Mouse (Mus musculus) ES-CJ7 (cell line): ENCODE data around the gene 2700049A03Rik.

Experiments
- DNase-seq: peaks from one replicate; pipeline ENCODE4 v3.0.0; 2011; ENCODE audit warnings: low read depth, low spot score

The 2700049A03Rik gene

DNA sequence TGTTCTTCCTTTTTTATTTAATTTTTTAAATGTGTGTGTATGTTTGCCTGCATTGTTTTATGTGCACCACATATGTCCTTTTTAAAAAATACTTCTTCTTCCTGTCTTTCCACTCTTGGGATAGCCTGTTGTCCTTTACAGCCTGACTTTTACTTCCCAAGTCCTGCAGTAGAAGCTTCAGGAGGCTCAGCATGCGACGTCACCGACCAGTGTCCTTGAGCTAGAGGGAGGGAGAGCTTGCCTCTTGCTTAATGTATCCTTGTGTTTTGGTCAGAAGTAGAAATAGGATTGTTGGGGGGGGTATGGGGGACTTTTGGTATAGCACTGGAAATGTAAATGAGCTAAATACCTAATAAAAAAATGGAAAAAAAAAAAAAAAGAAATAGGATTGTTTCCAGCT, 47.1 kb downstream of the 2700049A03Rik start:
- no peak for DNase-seq

GRCm38 (mm10) chr12:71184396-71184795, 47.7 kb downstream of the 2700049A03Rik start:
- DNase-seq = no peak

- no peak for DNase-seq
These were observed 56.1 kb downstream of the 2700049A03Rik start for GRCm38 (mm10) chr12:71192705-71193104.

DNA sequence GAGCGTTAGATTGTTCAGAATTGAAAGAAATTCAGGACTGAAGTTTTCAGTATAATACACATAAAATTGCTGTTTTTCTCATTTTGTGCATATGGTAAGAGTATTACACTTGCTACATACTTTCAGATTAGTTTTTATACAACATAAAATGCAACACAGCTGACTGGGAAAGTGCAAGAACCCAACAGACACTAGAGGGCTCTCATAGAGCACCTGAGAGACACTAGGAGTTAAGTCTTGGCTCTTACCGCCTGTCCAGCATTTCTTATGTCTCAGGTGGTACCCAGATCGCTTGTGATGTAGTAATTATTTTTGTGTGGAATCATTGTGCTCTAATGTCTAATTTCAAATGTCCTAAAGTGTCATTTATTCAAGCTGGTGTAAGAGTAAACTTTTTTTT, 61.0 kb downstream of the 2700049A03Rik start:
- peak; percentile 27 for DNase-seq

DNA sequence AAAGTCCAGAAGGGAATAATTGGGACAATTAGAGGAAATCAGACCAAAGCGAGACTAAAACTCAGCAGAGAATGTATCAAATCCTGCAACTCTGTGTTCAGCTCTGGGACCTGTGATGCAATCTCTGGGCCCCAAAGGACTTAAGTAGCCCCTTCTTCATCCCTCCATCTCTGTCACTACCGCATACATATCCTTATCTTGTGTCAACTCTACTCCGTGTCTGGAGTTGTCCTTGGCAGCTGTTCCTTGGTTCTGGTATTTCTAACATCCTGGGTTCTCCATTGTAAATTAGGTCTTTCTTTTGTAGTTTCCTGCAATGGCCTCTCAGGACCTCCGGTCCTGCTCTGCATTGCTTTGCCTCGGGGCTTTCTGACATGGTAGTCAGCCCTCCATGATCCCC, 65.1 kb downstream of the 2700049A03Rik start:
- no peak for DNase-seq

DNA sequence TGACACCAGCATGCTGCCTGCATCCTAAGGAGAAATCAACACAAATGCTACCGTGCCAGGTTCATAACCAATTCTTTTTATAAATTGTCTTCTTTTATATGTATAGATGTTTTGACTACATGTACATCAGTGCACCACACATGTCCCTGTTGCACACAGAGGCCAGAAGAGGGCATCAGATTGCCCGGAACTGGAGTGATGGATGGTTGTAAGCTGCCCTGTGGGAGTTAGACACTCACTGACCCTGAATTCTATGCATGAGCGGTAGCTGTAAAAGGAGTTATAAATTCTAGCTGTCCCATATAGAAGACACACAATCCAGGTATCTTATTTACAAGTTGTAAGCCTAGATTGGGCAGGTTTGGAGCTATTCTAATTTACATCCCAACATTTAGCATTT, 67.7 kb downstream of the 2700049A03Rik start:
- DNase-seq = no peak

DNA sequence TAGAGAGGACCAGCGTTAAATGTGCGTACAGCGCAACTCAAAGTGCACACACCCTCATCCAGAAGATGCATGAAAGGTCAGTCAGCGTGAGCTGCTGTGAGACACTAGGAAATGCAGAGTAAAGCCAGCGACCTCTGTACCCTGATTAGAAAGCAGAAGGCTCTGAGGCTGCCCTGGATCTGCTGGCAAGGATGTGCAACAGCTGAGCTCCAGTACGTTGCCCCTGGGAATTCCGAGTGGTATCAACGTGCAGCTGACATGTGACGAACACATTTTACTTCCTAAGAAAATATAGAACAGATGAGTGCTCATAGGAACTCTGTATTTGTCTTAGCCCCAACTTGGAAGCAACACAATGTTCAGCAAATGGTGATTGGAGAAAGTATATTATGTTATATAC, 80.5 kb downstream of the 2700049A03Rik start:
- DNase-seq = no peak

GRCm38 (mm10) chr12:71217866-71218522, 81.3 kb downstream of the 2700049A03Rik start:
- no peak for DNase-seq

DNA sequence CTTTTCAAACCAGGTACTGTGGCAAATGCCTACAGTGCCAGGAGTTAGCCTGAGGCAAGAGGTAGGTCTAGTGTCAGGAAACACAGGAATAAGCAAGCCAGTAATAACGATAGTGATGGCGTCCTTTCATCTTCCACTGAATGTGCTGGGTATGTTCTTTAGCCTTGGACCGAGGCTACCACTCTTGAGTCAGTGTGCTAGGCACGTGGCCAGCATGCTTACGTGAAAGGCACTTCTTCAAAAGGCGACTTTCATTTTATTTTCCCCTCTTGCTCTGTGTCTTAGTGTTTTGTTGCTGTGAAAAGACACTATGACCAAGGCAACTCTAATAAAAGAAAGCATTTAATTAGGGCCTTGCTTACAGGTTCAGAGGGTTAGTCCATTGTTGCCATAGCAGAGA, 86.1 kb downstream of the 2700049A03Rik start:
- DNase-seq = no peak

GRCm38 (mm10) chr12:71227769-71228168, 91.1 kb downstream of the 2700049A03Rik start:
- DNase-seq = no peak

GRCm38 (mm10) chr12:71228925-71229649, 92.4 kb downstream of the 2700049A03Rik start:
- DNase-seq = no peak

DNA sequence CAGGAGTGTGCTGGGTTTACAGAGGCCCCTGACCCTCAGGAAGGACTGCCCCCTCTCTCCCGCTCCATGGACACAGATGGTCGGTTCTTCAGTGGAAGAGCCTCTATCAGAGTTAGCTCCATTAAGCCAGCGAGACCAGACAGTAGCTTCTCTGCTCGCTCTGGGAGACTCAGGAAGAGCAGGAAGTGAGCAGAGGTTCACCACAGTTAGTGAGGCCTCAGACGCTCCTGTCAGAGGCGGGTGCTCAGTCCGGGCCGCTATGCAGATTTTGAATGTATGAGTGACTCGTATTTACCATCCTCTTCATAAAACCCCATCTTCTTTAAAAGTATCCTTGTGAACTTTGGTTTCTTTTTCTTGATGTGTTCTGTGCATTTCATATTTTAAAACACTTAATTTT, 94.9 kb downstream of the 2700049A03Rik start:
- no peak for DNase-seq

DNA sequence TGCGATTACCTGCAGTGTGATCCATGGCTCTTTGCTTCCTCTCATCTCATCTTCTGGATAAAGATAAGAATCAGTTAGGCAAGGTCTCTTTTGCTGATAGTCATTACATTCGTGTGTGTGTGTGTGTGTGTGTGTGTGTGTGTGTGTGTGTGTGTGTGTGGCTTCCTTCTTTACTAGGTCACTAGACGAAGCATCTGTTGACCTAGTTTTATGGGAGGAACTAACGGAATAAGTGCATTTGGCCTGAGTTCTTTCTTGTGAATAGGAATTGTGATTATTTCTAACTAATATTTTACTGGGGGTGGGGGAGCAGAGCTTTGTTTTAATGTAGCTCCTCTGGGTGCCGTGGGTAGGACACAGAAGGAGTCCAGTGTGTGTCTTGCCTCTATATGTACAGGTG, 96.8 kb downstream of the 2700049A03Rik start:
- DNase-seq = no peak

- peak; percentile 57 for DNase-seq
These were observed 100.4 kb downstream of the 2700049A03Rik start for GRCm38 (mm10) chr12:71237074-71237473.

DNA sequence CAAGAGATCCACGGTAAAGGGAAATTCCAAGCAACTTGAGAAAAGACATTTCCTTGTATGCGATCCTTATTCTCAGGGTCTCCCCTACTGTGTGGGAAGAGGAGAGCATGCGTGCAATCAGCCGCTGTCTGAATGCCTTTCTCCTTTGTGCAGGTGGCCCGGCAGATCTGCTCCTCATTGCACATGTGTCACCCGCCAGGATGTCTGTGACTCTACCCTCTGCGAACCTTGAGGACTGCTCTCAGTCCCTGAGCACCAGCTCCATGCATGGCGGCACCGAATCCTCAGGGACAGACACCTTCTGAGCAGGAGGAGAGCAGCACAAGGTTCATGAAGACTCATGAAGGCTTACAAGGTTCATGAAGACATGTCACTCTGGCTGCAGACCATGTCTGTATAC, 106.1 kb downstream of the 2700049A03Rik start:
- DNase-seq = no peak

- DNase-seq = no peak
These were observed 108.2 kb downstream of the 2700049A03Rik start for GRCm38 (mm10) chr12:71244766-71245390.

GRCm38 (mm10) chr12:71247191-71247590, 110.5 kb downstream of the 2700049A03Rik start:
- DNase-seq = no peak

DNA sequence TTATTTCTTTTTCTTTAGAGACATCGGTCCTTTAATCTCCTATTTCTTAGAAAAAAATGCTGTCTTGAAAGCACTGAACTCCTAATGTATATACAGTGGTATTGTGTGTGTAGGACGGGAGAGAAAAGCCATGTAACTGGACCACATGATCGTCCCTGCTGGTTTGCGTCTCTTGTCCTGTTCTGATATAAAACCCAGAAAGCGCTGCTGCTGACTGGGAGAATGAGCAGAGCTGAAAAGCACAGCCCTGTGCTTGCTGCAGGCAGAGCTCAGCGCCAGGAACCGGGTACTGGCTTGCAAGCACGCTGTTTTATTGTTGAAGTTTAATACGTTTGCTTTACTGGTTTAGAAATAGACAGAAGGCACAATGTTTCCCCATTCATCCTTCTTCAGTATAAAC, 112.7 kb downstream of the 2700049A03Rik start:
- DNase-seq = no peak

DNA sequence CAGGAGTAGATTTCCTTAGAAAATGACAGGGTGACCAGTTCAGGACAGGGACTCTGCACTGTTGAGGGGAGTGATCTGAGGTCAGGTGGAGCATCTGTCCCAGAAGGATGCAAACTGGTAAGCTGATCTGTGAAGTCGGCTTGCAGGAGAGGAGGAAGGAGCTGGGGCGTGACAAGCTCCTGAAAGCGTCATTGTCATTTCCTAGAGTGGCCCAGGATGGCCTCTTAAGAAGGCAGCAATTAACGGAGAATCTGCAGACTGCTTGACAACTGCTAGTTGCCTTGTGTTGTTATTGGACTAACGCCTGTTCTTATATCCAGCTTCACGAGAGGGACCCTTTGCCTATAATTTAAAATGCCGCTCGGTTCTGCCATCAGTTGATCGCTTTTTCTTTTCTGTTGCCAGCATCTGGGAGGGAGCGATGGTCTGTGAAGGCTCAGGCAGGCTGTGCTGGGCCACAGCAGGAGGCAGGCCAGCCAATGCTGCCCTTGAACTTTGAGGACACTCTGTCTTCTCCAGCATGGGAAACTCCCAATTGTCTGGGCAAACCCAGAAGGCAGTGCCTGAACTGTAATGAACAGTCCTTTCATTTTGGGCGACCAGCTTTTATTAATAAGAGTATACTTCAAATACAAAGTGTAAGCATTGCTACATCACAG, 116.0 kb downstream of the 2700049A03Rik start:
- no peak for DNase-seq

DNA sequence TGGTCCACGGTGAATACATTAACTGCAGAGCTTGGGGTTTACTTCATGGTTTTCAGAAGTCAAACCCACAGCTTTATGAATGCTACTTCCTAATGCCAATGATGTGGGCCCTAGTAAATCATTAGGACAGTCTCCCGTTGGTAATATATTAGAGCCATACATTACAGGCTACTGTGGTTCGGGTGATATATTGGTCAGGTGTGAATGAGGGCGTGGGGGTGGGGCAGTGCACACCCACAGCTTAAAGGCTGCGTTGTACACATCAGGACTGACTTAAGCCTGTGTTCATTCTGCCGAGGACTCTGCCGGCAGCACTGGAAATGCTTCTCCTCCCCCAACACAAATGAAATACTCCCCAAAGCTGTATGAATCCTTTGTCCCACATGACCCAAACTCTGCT, 118.1 kb downstream of the 2700049A03Rik start:
- DNase-seq = no peak

DNA sequence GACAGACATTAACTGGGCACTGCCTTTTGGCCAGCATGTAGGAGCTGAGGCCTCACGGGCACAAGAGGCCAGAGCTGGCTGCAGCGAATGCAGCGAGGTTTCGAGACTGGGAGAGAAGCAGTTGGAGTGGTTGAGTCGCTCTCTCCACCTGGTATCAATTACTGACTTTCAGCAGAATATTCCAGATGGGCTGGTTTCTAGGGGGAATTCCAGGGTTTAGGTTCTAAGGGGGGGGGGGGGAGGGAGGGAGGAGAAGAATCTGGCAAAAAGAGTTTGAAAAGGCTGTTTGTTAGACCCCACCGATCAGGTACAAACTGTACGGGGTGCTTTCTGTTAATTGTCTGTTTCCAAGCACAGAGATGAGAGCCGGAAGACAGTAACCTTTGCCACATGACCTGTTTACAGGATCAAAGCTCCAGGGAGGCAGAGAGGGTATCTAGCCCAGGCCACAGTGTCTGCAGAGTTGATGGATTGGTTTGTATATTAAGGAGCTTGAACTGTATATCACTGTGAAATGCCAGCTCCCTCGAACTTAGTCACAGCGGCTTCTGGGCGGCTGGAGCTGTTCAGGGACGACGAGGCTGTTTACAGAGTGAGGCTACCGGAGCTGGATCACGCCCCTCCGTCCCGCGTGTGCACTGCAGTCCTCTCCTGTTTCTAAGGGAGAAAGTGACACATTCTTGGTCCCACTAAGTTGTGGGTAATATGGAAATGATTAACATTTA, 121.7 kb downstream of the 2700049A03Rik start:
- DNase-seq = no peak

GRCm38 (mm10) chr12:71264211-71264610, 127.6 kb downstream of the 2700049A03Rik start:
- DNase-seq = no peak
